Comparison of ENCODE assay signal across 22 mouse cellular contexts in genomic region chr10:79691986-79692548, GRCm38 (mm10). TPM values are rescaled to one million over a fixed set of nuclear protein-coding genes. Genes with fewer than 3 reads are reported as not detected.
DNase-seq lines count a peak whose midpoint lies in the region; ATAC-seq and TF ChIP-seq lines count a peak whose summit lies in the region.
"Had no signal": no experiment of that assay in that cellular context is flagged by ENCODE, and none has a peak within 500 bp of the region (broad histone marks: within the 10 kb centered on the region; RNA-seq: fewer than 3 reads in every experiment).

No protein-coding gene starts in this region.

- H3K27ac ChIP-seq in liver, embryonic 14.5 days: no peak overlapping the region
- H3K27ac ChIP-seq in liver, embryonic 12.5 days: no peak overlapping the region
- H3K27ac ChIP-seq in MEL (ENCODE audit: control insufficient read depth, low read depth, low read length): no peak overlapping the region
- H3K27ac ChIP-seq: embryonic facial prominence, embryonic 15.5 days; forebrain, embryonic 10.5 days; heart, embryonic 10.5 days; hindbrain, embryonic 14.5 days had no signal

- no peaks in the 10 kb centered on the region for H3K27me3 ChIP-seq in liver, embryonic 14.5 days (ENCODE audit: control insufficient read depth, insufficient read depth, low read length)
- H3K27me3 ChIP-seq in liver, embryonic 12.5 days (replicated peaks): no peaks in the 10 kb centered on the region
- H3K27me3 ChIP-seq in MEL (ENCODE audit: control insufficient read depth in 1 of 2, insufficient read depth in 2 of 2, low read length in 2 of 2): no peaks in the 10 kb centered on the region
- H3K27me3 ChIP-seq: embryonic facial prominence, embryonic 15.5 days had no signal

- peak; percentile 25 to 54 for DNase-seq in cerebellum, postnatal 10 days
- DNase-seq in cerebellum, adult 9-11 months: no peak
- no peak for DNase-seq in liver, embryonic 14.5 days (ENCODE audit: low read depth in 3 of 3, low spot score in 3 of 3)
- peak; percentile 49 for DNase-seq in MEL (ENCODE audit: low read depth, low spot score)
- DNase-seq in naive thymus-derived CD4-positive, alpha-beta T cell, adult 2 months (ENCODE audit: low read depth): peak; percentile 42
- DNase-seq in thymus, postnatal 10 days (ENCODE audit: low spot score in 2 of 2): no peak
- DNase-seq: adrenal gland, adult 8-10 months; embryo, embryonic 11 days; gastrocnemius, postnatal 25 days; heart, postnatal 14 days; layer of hippocampus, postnatal 36 days; left cerebral cortex, postnatal 4 days; lung, postnatal 14 days; right cerebral cortex, postnatal 25 days; thymus, adult 2 months had no signal

- TF ChIP-seq EP300 in liver, embryonic 14.5 days (IDR thresholded peaks at IDR 0.05; ENCODE audit: low read depth): no peak
- no peak for TF ChIP-seq EP300 in MEL (IDR thresholded peaks at IDR 0.05; ENCODE audit: low read depth in 1 of 2, low read length in 2 of 2)

- H3K4me2 ChIP-seq in liver, embryonic 14.5 days (ENCODE audit: low read depth): no peak overlapping the region
- no peak overlapping the region for H3K4me2 ChIP-seq in liver, embryonic 12.5 days
- H3K4me2 ChIP-seq: embryonic facial prominence, embryonic 15.5 days; hindbrain, embryonic 14.5 days; liver, embryonic 11.5 days had no signal

- no peak for TF ChIP-seq POLR2A in MEL (IDR thresholded peaks at IDR 0.05; ENCODE audit: control insufficient read depth in 1 of 2, insufficient read depth in 1 of 2, low read depth in 1 of 2, low read length in 2 of 2, poor library complexity in 1 of 2)

- WGBS in liver, embryonic 14.5 days (ENCODE audit: insufficient replicate concordance): 88% methylated on average over 2 of the region's 2 CpGs
- 93% methylated on average over 2 of the region's 2 CpGs for WGBS in liver, embryonic 12.5 days (ENCODE audit: insufficient replicate concordance)

- TF ChIP-seq RAD21 in MEL (IDR thresholded peaks at IDR 0.05; ENCODE audit: low read depth, low read length): no peak

- no peak overlapping the region for H3K4me3 ChIP-seq in liver, embryonic 14.5 days (ENCODE audit: insufficient read depth in 1 of 2, low read depth in 2 of 2, low read length in 2 of 2)
- H3K4me3 ChIP-seq in liver, embryonic 12.5 days: no peak overlapping the region
- H3K4me3 ChIP-seq in MEL (ENCODE audit: control insufficient read depth in 1 of 2, insufficient read depth in 1 of 2, low read depth in 2 of 2, low read length in 2 of 2): no peak overlapping the region
- H3K4me3 ChIP-seq: embryonic facial prominence, embryonic 15.5 days; forebrain, embryonic 10.5 days; heart, embryonic 10.5 days had no signal

- H3K4me1 ChIP-seq in liver, embryonic 14.5 days (replicated peaks; ENCODE audit: control insufficient read depth in 2 of 2, insufficient read depth in 2 of 2, low read length in 1 of 2): peaks cover 0 to 9% of the 10 kb centered on the region in 2 experiments; a peak in 2 of 4 replicates
- H3K4me1 ChIP-seq in liver, embryonic 12.5 days: 0 out of 2 replicates have a peak, but pooled peaks cover 11% of the 10 kb centered on the region
- no peaks in the 10 kb centered on the region for H3K4me1 ChIP-seq in MEL (ENCODE audit: control insufficient read depth in 1 of 2, insufficient read depth in 2 of 2, low read length in 2 of 2)

- peaks cover 19% of the 10 kb centered on the region for H3K36me3 ChIP-seq in liver, embryonic 14.5 days (replicated peaks; ENCODE audit: control insufficient read depth, insufficient read depth, low read depth)
- H3K36me3 ChIP-seq in liver, embryonic 12.5 days: peaks cover 34% of the 10 kb centered on the region
- H3K36me3 ChIP-seq in MEL (ENCODE audit: control insufficient read depth in 1 of 2, insufficient read depth in 2 of 2, low read length in 2 of 2): no peaks in the 10 kb centered on the region

- H3K9me3 ChIP-seq in liver, embryonic 14.5 days (ENCODE audit: control insufficient read depth, low read length): no peaks in the 10 kb centered on the region; the same call in 1 of the 2 replicates
- peaks cover 8% of the 10 kb centered on the region for H3K9me3 ChIP-seq in liver, embryonic 12.5 days (replicated peaks)
- H3K9me3 ChIP-seq in MEL (replicated peaks; ENCODE audit: insufficient read depth, low read length): no peaks in the 10 kb centered on the region
- H3K9me3 ChIP-seq: embryonic facial prominence, embryonic 15.5 days; heart, embryonic 10.5 days had no signal

- H3K79me2 ChIP-seq in MEL (ENCODE audit: control insufficient read depth, insufficient read depth, low read length, poor library complexity): no peaks in the 10 kb centered on the region

- H3K9ac ChIP-seq in liver, embryonic 14.5 days (replicated peaks): no peak overlapping the region
- H3K9ac ChIP-seq in liver, embryonic 12.5 days: no peak overlapping the region
- no peak overlapping the region for H3K9ac ChIP-seq in MEL (ENCODE audit: control insufficient read depth, low read depth, low read length, poor library complexity, severe bottlenecking)
- H3K9ac ChIP-seq: embryonic facial prominence, embryonic 15.5 days; hindbrain, embryonic 14.5 days had no signal

- peak; percentile 52 for TF ChIP-seq CTCF in liver, embryonic 14.5 days (IDR thresholded peaks at IDR 0.05; ENCODE audit: low read depth)
- peak; percentile 42 to 43 (median 43) for TF ChIP-seq CTCF in MEL (IDR thresholded peaks at IDR 0.05 in 2 of 3, conservative IDR thresholded peaks at IDR 0.05 in 1 of 3; ENCODE audit: control insufficient read depth in 1 of 3, insufficient read depth in 1 of 3, low read depth in 2 of 3, low read length in 3 of 3, poor library complexity in 1 of 3, severe bottlenecking in 1 of 3)

- no peak for ATAC-seq in liver, embryonic 14.5 days (ENCODE audit: insufficient read depth)
- no peak for ATAC-seq in liver, embryonic 12.5 days

TF ChIP-seq in MEL, 35 proteins besides CTCF, POLR2A, EP300 and RAD21:
- no peak for TF ChIP-seq CHD2 (IDR thresholded peaks at IDR 0.05; ENCODE audit: low read length)
- TF ChIP-seq MYC (IDR thresholded peaks at IDR 0.05; ENCODE audit: low read depth, low read length): no peak
- no peak for TF ChIP-seq HCFC1 (IDR thresholded peaks at IDR 0.05; ENCODE audit: low read depth, low read length)
- no peak for TF ChIP-seq MYB (IDR thresholded peaks at IDR 0.05; ENCODE audit: low read depth, low read length)
- no peak for TF ChIP-seq USF1 (IDR thresholded peaks at IDR 0.05; ENCODE audit: low read depth, low read length)

RNA-seq across cellular contexts. Expression of gene Gzmm, which starts 3.2 kb away (rescaled TPM):
- 0.13 TPM in 2 replicates for polyA plus RNA-seq in liver, embryonic 14.5 days (2012; rRNA removed)
- polyA plus RNA-seq in liver, embryonic 14.5 days (2014; fragmentation: Nextera tagmentation; extraction: Ambion mirVana): not detected in 2 replicates
- polyA plus RNA-seq in liver, embryonic 12.5 days (2016; fragmentation: Nextera tagmentation; extraction: Ambion mirVana): 0.26 and 0.41 TPM in 2 replicates
- 1.5 and 2.5 TPM in 2 replicates for total RNA-seq in MEL (2012; rRNA removed)
- polyA plus RNA-seq in MEL (2012; ENCODE audit: insufficient read depth in 1 of 2, insufficient read length in 2 of 2, low read depth in 1 of 2, low replicate concordance in 2 of 2, missing spikeins in 1 of 2): 1 to 10 TPM in 1 of 2 experiments, not detected in 1; 2.3 TPM

RNA-seq across cellular contexts. Expression of gene Cdc34, which starts 10.1 kb away (rescaled TPM):
- polyA plus RNA-seq in liver, embryonic 14.5 days (2012; rRNA removed): 106 and 127 TPM in 2 replicates
- 115 and 124 TPM in 2 replicates for polyA plus RNA-seq in liver, embryonic 14.5 days (2014; fragmentation: Nextera tagmentation; extraction: Ambion mirVana)
- 188 and 196 TPM in 2 replicates for polyA plus RNA-seq in liver, embryonic 12.5 days (2016; fragmentation: Nextera tagmentation; extraction: Ambion mirVana)
- 288 and 318 TPM in 2 replicates for total RNA-seq in MEL (2012; rRNA removed)
- polyA plus RNA-seq in MEL (2012; ENCODE audit: insufficient read depth in 1 of 2, insufficient read length in 2 of 2, low read depth in 1 of 2, low replicate concordance in 2 of 2, missing spikeins in 1 of 2): 100 to 1,000 TPM; 417 to 422 TPM

RNA-seq across cellular contexts. Expression of gene Bsg, which starts 12.2 kb away (rescaled TPM):
- 469 and 579 TPM in 2 replicates for polyA plus RNA-seq in liver, embryonic 14.5 days (2012; rRNA removed)
- polyA plus RNA-seq in liver, embryonic 14.5 days (2014; fragmentation: Nextera tagmentation; extraction: Ambion mirVana): 809 and 828 TPM in 2 replicates
- polyA plus RNA-seq in liver, embryonic 12.5 days (2016; fragmentation: Nextera tagmentation; extraction: Ambion mirVana): 1,008 and 1,045 TPM in 2 replicates
- total RNA-seq in MEL (2012; rRNA removed): 346 and 406 TPM in 2 replicates
- 100 to 1,000 TPM; 318 to 700 TPM for polyA plus RNA-seq in MEL (2012; ENCODE audit: insufficient read depth in 1 of 2, insufficient read length in 2 of 2, low read depth in 1 of 2, low replicate concordance in 2 of 2, missing spikeins in 1 of 2)

RNA-seq across cellular contexts. Expression of gene Tpgs1, which starts 22.9 kb away (rescaled TPM):
- polyA plus RNA-seq in liver, embryonic 14.5 days (2012; rRNA removed): 14.3 and 18.7 TPM in 2 replicates
- polyA plus RNA-seq in liver, embryonic 14.5 days (2014; fragmentation: Nextera tagmentation; extraction: Ambion mirVana): 24.5 and 25.7 TPM in 2 replicates
- polyA plus RNA-seq in liver, embryonic 12.5 days (2016; fragmentation: Nextera tagmentation; extraction: Ambion mirVana): 30.4 and 34.2 TPM in 2 replicates
- total RNA-seq in MEL (2012; rRNA removed): 17.7 and 23.5 TPM in 2 replicates
- polyA plus RNA-seq in MEL (2012; ENCODE audit: insufficient read depth in 1 of 2, insufficient read length in 2 of 2, low read depth in 1 of 2, low replicate concordance in 2 of 2, missing spikeins in 1 of 2): 10 to 100 TPM in 1 of 2 experiments, not detected in 1; 48.0 TPM

RNA-seq across cellular contexts. Expression of gene Hcn2, which starts 24.4 kb away (rescaled TPM):
- 0.09 and 0.17 TPM in 2 replicates for polyA plus RNA-seq in liver, embryonic 14.5 days (2012; rRNA removed)
- not detected in 2 replicates for polyA plus RNA-seq in liver, embryonic 14.5 days (2014; fragmentation: Nextera tagmentation; extraction: Ambion mirVana)
- polyA plus RNA-seq in liver, embryonic 12.5 days (2016; fragmentation: Nextera tagmentation; extraction: Ambion mirVana): 0.11 TPM in 1 of 2 replicates, not detected in the other
- total RNA-seq in MEL (2012; rRNA removed): 0.42 and 0.59 TPM in 2 replicates
- 1 to 10 TPM in 1 of 2 experiments, not detected in 1; 1.6 TPM for polyA plus RNA-seq in MEL (2012; ENCODE audit: insufficient read depth in 1 of 2, insufficient read length in 2 of 2, low read depth in 1 of 2, low replicate concordance in 2 of 2, missing spikeins in 1 of 2)
- total RNA-seq: monocyte, adult 5-6 weeks had no signal
- polyA plus RNA-seq: forebrain, embryonic 10.5 days; heart, embryonic 10.5 days; liver, embryonic 11.5 days had no signal

Comparison
In these comparisons a context has a peak if more than half of its experiments do, and no peak if none do; other contexts are left out.
1. DNase-seq: peak in cerebellum, postnatal 10 days (2 of 2), MEL (single experiment) and naive thymus-derived CD4-positive, alpha-beta T cell, adult 2 months (single experiment); none in cerebellum, adult 9-11 months (single experiment), liver, embryonic 14.5 days (0 of 3) and thymus, postnatal 10 days (0 of 2).